Mouse (Mus musculus): Measurements from ENCODE around the gene Wdr66.

Wdr66 gene

DNA sequence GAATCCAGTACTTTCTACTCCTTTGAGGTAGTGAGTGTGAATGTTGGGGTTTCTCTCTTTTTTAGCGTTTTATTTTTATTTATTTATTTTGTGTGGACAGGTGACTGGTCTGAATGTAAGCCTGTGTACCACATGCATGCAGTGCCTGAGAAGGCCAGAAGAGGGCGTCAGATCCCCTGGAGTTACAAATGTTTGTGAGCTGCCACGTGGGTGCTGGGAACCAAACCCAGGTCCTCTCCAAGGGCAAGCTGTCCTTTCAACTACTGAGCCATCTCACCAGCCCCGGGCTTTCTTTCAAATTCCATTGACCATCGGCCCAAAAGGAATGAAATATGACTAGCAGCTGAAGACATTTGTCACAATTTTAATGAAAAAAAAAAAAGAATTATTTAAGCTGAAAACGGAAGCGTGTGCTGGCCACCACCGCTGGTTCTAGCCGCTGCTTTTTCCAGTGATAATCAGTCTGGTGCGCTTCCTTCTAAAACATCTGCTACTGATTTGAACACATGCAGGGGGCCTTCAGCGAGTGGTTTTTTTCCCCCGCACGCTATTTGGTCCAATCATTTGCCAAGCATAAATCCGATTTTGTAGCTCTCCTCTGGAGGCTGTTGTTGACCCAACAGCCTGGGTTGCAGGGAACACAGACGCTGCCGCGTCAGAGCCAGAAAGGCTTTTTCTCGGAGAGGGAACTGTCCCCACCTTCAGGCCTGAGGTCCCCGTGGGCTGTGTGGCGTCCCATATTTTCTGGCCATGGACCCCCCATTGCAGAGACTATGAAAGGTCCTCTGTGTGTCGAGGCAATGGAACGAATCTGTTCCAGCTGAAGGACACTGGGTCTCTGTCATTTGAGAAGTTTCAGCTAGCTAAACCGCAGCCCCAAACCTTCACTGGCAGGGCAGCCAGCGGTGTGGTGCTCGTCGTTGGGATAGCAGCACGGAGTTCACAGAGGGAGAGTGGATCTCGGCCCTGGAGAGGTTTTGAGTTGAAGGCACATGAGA is 16.9 kb downstream of the Wdr66 start:
- in situ Hi-C loops (cut with MboI; ENCODE audit: low sequenced_read_pairs): no loop called here

DNA sequence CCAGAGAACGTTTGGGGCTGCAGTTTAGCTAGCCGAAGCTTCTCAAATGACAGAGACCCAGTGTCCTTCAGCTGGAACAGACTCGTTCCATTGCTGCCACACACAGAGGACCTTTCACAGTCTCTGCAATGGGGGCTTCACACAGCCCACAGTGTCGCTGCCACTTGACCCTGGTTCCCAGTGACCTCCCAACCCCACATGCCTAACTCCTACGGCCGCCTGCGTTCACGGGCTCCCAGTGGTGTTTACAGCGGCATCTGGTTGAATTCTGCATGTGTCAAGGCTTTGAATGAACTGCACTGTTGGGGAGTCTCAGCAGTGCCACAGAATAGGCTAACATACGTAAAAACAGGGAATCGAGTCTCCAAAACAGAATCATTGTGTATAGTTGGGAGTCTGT is 19.0 kb downstream of the Wdr66 start:
- in situ Hi-C loops (cut with MboI; ENCODE audit: low sequenced_read_pairs): no loop called here

DNA sequence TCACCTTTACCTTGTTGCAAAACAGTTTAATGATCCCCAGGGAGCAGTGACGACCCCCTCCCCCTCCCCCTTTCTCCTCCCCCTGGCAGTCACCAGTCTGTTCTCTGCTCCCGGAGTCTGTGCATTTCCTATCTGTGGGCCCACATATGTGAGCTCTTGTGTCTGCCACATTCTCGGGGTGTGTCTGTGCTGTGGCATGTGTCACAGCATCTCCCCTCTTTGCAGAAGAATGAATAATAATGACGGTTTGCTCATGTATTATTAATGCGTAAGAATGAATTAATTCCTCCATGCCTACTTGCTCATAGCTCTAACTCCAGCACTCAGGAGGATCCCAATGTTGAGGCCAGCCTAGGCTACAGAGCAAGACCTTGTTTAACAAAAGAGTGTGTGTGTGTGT is 21.0 kb downstream of the Wdr66 start:
- in situ Hi-C loops (cut with MboI; ENCODE audit: low sequenced_read_pairs): no loop called here

DNA sequence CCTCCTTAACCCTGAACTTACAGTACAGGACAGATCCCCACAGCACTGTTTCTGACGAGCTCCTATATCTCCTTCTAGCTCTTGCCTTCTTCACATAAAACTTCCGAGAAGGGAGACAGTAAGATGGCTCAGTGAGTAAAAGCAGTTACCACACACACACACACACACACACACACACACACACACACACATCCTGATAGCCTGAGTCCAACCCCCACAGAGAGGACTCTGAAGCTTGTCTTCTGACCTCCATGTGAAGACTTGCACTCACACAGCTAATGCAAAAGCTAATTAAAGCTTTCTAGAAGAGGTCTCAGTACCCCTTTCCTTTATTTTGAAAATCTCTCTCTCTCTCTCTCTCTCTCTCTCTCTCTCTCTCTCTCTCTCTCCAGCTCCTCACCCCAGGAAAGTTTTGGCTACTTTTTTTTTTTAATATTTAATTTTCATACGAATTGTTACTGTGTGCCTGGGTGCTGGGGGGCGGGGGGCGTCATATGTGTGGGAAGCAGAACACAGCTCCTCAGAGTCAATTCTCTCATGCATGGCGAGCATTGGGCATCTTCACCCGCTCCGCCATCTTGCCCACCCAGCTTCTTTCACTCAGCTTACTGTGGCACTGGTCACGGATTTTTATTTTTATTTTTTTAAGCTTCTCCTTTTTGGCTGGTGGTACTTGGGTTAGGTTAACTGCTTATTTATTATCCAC is 24.9 kb downstream of the Wdr66 start:
- in situ Hi-C loops (cut with MboI; ENCODE audit: low sequenced_read_pairs): no loop called here

DNA sequence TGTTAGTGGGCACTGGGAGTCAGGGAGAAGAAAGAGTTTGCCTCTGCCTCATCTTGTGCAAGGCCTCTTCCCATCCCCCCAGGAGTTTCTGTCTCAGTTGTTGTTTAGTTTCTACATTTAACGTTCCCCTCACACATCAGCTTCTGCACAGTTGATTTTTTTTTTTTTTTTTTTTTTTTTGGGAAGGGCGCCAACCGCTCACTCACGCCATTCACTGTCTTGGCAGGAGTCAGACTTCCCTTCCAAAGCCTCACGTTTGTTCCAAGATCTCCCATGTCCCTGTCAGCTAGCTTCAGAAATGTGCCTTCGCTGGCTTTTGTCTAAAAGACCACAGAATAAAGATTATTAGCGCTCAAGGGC is 25.4 kb downstream of the Wdr66 start:
- in situ Hi-C loops (cut with MboI; ENCODE audit: low sequenced_read_pairs): no loop called here

DNA sequence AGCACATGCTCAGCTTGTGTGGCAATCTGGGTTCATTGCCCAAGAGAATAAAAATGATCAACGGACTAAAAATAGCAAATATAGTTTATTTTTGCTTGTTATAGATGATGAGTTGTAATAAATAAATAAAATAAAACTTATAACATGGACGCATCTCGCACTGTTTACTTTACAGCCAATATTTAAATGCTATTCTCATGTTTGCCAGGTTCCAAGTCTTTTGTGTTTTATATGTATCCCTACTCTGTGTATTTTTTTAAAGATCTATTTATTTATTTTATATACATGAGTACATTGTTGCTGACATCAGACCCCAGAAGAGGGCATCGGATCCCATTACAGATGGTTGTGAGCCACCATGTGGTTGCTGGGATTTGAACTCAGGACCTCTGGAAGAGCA is 25.8 kb downstream of the Wdr66 start:
- in situ Hi-C loops (cut with MboI; ENCODE audit: low sequenced_read_pairs): no loop called here

DNA sequence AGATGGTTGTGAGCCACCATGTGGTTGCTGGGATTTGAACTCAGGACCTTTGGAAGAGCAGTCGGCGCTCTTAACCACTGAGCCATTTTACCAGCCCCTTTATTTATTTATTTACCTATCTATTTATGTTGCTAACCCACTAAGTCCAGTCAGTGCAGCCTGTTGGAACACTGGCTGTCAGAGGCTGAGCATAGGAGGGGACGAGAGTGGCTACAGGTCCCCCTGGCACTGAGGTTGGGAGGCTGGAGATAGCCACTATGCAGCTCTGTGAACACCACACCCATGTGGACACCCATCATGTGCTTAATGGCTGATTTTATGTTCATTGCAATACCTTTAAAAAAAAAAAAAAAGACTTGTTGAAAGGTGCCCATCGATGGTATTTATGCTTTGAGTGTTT is 27.3 kb downstream of the Wdr66 start:
- in situ Hi-C loops (cut with MboI; ENCODE audit: low sequenced_read_pairs): no loop called here

DNA sequence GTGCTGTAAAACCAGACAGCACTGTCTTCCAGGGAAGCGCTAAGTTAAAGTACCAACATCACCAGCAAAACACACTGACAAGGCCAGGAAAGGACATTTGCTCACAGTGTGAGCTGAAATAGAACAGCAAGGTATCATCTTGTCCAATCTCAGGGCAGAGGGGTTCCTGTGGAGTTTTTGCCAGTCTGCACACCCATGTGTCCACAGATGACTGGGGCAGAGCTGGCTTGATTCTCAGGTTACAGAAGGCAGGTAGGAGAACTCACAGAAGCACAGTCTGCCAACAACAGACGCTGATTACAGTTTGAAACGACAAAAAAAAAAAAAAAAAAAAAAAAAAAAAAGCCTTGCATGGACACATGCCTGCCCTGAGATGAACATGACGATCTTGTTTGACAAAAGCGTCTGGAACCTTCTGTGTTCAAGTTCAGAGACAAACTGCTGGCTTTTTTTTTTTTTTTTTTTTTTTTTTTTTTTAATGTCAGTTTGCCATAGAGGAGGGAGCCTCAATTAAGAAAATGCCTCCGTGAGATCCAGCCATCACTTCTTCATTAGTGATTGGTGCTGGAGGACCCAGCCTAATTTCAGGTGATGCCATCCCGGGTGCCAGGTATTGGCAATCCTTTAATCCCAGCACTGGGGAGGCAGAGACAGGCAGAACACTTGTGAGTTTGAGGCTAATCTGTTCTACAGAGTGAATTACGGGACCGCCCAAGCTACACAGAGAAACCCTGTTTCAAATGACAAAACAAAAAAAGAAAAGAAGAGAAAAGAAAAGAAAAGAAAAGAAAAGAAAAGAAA is 29.6 kb downstream of the Wdr66 start:
- in situ Hi-C loops (cut with MboI; ENCODE audit: low sequenced_read_pairs): no loop called here

DNA sequence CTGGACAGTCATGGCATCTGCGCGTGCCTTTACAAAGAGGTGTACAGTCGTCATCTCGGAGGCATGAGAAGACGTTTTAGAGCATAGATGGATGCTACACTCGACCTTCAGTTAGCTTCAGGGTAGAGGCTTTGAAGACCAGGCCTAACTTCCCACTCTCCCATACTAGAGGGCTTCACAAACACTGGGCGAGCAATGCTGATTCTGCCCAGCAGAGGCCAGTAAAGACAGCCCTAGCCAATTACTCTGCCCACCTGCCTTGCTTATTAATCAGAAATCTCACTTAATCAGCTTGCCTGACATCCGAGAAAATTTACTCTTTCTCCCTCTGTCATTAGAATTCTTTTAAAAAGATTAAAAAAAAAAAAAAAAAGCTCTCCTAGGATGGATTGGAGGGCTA is 33.3 kb downstream of the Wdr66 start:
- in situ Hi-C loops (cut with MboI; ENCODE audit: low sequenced_read_pairs): no loop called here

DNA sequence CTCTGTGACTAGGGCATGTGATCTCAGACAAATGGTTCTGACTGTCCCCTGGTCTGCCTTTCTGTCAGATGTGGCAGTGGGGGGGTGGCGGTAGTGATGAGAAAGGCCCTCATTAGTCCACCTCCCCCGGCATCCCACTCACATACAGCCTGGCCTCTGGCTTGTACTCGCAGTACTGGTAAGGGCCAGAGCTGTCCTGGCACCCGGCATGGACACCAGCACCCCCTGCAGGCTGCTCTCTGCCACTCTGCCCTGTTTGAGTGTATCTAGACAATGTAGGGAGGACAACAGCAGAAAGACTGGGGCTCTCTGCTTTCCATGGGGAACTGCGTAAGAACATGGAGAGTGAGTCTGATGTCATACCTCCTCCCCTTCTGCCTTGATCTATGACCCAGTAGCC is 36.2 kb downstream of the Wdr66 start:
- in situ Hi-C loops (cut with MboI; ENCODE audit: low sequenced_read_pairs): no loop called here

DNA sequence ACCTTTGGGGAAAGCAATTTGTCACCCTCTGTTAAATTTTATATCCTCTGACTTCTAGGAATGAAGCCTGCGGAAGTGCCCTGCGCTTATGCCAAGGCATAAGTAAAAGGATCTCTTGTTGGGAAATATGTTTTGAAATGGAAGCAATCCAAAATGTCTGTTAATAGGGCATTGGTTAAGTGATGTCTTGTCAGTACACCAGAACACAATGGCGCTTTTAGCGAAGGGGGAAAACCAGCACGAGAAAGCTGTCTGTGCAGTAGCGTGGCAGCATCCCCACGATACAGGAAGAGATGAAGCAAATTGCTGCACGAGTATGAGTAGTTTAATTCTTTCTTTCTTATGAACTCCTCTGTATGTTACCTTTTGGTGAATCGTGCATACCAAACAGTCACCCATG is 42.8 kb downstream of the Wdr66 start:
- in situ Hi-C loops (cut with MboI; ENCODE audit: low sequenced_read_pairs): no loop called here

DNA sequence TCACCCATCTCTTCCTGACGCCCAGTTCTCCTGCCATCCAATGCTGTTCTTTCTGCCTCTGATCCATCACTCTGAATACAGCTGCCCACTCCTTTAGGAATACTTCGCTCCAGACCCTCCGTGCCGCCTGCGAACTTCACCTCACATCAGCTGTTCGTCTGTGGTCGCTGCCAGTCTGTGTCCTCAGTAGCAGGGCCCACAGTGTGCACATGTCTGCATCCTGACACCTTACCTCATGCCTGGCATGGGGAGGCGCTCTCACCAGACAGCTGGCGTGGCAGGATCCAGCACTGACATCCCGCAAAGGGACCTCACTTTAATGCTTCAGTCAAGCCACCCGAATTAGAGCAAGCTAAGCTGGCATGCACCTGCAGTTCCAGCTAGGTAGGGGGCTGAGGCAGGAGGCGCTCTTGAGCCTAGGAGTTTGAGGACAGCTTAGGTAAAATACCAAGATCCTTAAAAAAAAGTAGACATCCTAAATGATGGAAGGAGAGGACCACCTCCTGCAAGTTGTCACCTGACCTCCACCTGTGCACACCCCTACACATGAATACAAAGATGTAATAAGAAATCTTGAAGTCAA is 44.4 kb downstream of the Wdr66 start:
- in situ Hi-C loops (cut with MboI; ENCODE audit: low sequenced_read_pairs): no loop called here

DNA sequence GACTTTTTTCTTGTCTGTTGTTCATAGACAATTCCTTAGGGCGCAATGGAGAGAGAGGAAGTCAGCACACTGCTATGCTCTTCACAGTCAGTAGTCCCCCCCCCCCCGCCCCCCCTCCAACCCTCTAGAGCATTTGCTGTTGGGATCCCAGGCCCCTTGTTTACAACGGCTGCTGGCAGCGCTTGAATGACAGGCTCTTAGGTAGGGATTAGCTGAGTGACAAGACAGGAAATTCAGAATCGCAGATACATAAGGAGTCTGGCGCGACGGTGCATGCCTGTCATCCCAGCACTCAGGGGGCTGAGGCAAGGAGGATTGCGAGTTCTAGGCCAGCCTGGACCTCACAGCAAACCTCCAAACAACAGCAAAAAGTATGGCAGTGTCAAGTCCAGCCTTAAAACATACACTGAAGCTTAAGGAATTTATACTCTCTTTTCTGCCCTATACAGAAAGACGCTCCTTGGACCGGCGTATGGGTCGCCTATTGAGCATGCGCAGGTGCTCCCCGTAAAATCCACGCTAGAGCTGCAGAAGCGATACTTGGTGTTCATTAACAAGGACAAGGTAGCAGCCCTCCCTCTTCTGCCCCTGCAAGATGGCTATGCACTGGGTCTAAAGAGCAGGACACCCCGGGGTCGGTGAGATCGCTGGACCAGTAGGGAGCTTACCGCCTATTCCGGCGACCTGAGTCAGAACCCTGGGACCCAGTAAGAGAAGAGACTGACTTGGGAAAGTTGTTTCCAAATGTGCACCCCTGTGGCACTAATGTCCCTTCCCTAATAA is 45.3 kb downstream of the Wdr66 start:
- in situ Hi-C loops (cut with MboI; ENCODE audit: low sequenced_read_pairs): no loop called here

DNA sequence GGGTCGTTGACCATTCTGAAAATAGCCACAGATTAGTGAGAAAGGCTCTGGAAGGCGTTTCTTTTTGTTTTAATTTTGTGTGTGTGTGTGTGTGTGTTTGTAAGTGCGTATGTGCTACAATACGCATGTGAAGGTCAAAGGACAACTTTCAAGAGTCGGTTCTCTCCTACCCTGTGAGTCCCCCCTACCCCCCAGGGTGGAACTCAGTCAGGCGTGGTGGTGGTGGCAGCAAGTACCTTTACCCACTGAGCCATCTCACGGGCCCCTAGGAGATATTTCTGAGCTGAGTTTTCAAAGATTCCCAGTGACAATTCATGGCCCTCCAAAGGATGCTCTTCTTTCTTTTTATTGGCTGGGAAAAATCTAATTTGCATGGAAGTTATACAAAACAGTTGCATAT is 45.9 kb downstream of the Wdr66 start:
- in situ Hi-C loops (cut with MboI; ENCODE audit: low sequenced_read_pairs): no loop called here

DNA sequence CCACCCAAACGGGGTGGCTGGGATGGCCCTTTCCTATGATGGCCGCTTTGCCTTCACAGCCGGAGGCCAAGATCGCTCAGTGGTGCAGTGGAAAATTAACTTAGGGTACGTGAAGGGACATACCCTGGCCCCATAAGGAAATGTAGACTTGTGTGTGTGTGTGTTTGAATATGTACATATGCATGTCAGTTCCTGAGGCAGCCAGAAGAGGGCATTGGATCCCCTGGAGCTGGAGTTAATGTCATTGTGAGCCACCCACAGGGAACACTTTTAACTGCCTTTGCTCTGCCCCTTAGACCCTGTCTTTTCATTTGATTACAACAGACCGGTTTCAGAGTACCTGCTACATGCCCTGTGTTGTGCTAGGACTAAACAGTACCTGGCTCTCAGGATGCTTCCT is 46.6 kb downstream of the Wdr66 start:
- in situ Hi-C loops (cut with MboI; ENCODE audit: low sequenced_read_pairs): no loop called here

DNA sequence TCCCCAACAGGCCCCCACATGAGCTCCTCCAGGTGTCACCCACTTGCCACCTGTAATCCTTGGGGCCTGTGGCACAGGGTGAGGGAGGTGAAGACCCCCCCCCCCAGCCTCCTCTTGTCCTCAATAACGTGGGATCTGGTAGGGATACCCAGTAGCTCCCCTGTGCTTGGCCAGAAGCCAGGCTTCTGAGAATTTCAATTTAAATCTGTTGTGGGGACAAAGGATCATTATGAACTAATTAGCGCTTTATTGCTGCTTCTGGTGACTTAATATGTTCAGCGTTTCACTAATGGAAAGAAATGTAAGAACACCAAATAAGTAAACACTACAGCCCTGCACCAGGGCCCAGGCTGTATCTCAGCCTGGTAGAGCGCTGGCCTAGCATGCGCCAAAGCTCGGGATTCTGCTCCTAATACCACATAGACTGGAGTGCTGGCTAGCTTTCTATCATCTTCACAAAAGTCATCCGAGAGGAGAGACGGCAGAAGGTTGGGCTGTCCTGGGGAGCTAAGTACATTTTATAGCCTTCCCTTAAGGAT is 48.7 kb downstream of the Wdr66 start:
- in situ Hi-C loops (cut with MboI; ENCODE audit: low sequenced_read_pairs): no loop called here

DNA sequence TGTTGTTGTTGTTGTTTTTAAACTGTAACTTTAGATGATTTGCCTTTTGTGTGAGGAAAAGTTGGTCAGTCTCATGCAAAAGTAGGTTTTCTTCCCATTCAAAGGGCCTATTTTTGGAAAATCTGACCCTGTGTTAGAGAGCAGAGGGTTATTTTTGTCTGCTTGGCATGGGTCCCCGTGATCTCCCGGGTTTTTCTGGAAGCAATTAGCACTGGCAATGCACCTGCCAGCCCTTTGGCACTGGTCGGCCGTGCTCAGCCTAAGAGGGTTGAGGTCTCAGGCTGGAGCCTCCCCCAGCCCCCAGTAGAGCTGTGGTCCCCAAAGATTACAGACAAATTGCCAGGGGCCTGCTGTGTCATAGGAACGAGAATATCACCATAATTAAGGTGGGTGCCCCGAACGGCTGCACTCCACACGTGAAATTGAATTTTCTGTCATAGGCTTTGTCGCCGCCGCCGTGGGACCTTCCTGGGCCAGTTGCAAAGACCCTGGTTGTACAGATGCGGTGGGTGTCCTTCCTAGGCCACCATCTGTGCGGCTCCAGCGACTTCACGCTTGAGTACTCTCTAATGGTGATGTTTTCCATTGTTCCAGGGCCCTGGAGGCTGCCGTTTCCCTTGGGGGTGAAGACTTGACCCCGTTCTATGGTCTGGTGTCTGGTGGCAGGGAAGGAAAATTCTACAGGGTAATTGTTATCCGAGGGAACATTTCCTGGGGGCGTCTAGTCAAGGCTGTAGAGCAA is 50.0 kb downstream of the Wdr66 start:
- in situ Hi-C loops (cut with MboI; ENCODE audit: low sequenced_read_pairs): no loop called here

DNA sequence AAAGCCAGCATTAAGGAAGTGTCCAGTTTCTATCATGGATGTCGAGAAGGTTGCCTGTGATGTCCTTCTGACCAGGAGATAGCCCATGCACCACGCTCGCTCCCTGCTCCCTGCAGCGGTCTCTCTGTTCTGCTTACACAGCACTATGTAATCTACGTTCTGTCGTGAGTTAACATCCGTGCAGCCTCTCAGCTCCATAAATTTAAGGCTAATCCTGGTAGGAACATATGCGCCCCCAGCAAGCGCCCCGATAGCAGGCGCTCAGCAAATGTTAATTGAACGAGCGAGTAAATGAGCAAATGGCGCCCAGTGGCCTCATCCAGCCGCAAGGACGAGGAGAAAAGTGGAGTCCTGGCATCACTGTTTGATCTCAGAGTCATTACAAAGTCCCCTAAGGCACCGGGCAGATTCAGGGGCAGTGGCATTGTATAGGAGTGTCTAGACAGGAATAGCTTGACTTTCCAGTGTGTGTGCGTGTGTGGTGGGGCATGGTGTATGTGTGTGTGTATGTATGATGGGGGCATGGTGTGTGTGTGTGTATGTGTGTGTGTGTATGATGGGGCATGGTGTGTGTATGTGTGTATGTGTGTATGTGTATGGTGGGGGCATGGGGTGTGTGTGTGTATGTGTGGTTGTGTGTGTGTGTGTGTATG is 55.9 kb downstream of the Wdr66 start:
- in situ Hi-C loops (cut with MboI; ENCODE audit: low sequenced_read_pairs): no loop called here

DNA sequence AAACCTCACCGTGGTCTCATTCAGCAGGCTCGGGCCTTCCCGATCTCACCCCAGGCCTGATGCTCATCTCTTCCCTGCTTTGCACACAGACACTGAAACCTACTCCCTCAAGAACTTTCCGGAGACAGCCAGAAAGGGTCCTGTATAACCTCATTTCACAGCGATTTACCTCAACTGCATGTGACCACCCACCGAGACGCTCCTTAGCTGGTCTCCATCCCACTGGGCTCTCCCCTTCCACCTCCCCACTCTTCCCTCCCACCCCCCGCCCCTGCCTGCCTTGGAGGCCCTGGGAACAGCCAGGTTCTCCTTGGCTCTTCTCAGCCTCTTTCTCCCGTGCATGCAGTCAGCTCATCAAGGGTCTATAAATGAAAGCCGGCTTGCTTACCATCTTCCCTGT is 57.9 kb downstream of the Wdr66 start:
- in situ Hi-C loops (cut with MboI; ENCODE audit: low sequenced_read_pairs): no loop called here
